Mouse (Mus musculus): ENCODE measurements around the gene Slc37a1. TPM values are rescaled to one million over a fixed set of nuclear protein-coding genes. Genes with fewer than 3 reads are reported as not detected.
A peak's percentile ranks its signal among the peaks of the same experiment; 100 is the strongest.

Gene Slc37a1
- polyA plus RNA-seq (2015; fragmentation: Nextera tagmentation; extraction: Ambion mirVana): 4.6 and 5.8 TPM in 2 replicates

DNA sequence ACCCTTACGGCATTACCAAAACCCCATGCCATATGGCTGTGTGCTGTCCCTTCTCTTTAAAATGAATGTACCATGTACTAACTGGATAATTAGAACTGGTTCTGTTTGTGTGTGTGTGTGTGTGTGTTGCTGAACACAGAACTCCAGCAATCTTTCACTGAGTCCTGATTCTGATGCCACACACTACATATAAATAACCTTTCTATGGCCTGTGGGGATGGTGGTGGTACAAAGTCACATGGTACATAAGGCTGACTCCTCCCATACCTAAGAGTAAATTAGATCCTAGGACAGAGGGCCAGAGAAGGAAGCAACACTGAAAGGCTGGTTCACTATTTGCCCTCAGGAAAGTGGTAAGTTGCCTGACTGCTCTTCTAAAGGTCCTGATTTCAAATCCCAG, at the start of gene Slc37a1:
Slc37a1 (plus strand) TSS at position 301 of the 400 bp plus-strand sequence.
- no peaks in the 10 kb centered on the region for H3K9me3 ChIP-seq (replicated peaks)
- ATAC-seq (ENCODE audit: insufficient number of reproducible peaks, low FRiP score, low TSS enrichment, low read depth): no peak
- no peaks in the 10 kb centered on the region for H3K27me3 ChIP-seq
- H3K36me3 ChIP-seq: no peaks in the 10 kb centered on the region
- no peak within 1 kb of the TSS for H3K4me3 ChIP-seq (replicated peaks)
- 91% methylated on average over 1 of the region's 1 CpGs for WGBS
- H3K9ac ChIP-seq: no peak within 1 kb of the TSS
- H3K4me1 ChIP-seq: no peaks in the 10 kb centered on the region
- no peak within 1 kb of the TSS for H3K4me2 ChIP-seq (replicated peaks)
- H3K27ac ChIP-seq (replicated peaks): no peak within 1 kb of the TSS

DNA sequence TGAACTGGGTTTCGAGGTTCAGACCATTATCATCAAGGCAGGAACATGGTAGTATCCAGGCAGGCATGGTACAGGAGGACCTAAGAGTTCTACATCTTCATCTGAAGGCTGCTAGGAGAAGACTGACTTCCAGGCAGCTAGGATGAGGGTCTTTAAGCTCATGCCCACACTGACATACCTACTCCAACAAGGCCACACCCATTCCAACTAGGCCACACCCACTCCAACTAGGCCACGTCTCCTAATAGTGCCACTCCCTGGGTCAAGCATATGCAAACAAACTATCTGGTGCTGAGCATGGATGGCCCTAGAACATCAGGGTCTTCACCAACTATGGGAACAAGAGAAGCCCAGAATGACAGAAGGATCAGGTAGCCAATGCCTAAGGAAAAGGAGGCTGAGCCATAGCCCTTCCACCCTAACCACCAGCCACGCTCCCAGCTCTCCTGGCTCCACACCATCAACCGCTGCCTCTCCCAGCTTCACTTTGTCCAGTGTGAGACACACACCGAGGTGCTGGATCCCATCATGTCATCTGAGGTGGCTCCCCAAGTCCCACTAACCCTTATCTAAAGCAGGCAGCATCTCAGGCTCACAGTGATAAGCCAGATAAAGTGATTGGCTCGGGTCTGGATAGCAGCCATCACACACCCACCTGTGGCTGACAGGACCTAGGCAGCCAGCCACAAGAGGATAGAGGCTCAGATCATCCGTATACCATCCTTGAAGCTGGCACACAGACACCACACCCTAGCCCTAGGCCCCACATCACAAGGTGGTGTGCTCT, 48.2 kb upstream of the Slc37a1 start:
- no peaks in the 10 kb centered on the region for H3K27me3 ChIP-seq
- H3K4me2 ChIP-seq (replicated peaks): no peak overlapping the region
- ATAC-seq (ENCODE audit: insufficient number of reproducible peaks, low FRiP score, low TSS enrichment, low read depth): no peak
- H3K4me1 ChIP-seq: no peaks in the 10 kb centered on the region
- H3K9ac ChIP-seq: no peak overlapping the region
- no peaks in the 10 kb centered on the region for H3K36me3 ChIP-seq
- H3K27ac ChIP-seq (replicated peaks): no peak overlapping the region
- H3K9me3 ChIP-seq (replicated peaks): no peaks in the 10 kb centered on the region
- WGBS: 87% methylated on average over 7 of the region's 7 CpGs
- no peak overlapping the region for H3K4me3 ChIP-seq (replicated peaks)

- H3K9me3 ChIP-seq (replicated peaks): no peaks in the 10 kb centered on the region
- no peaks in the 10 kb centered on the region for H3K27me3 ChIP-seq
- H3K4me3 ChIP-seq (replicated peaks): no peak overlapping the region
- no peak overlapping the region for H3K27ac ChIP-seq (replicated peaks)
- no peak for ATAC-seq (ENCODE audit: insufficient number of reproducible peaks, low FRiP score, low TSS enrichment, low read depth)
- H3K4me1 ChIP-seq: no peaks in the 10 kb centered on the region
- H3K9ac ChIP-seq: no peak overlapping the region
- 73% methylated on average over 8 of the region's 8 CpGs for WGBS
- H3K36me3 ChIP-seq: no peaks in the 10 kb centered on the region
- no peak overlapping the region for H3K4me2 ChIP-seq (replicated peaks)
Observed at GRCm38 (mm10) chr17:31241156-31241555, 45.4 kb upstream of the Slc37a1 start.

- WGBS: 0% methylated on average over 1 of the region's 1 CpGs
- Histone ChIP-seq H3K4me2 (replicated peaks) (no peak overlapping the region), H3K27me3 (no peaks in the 10 kb centered on the region), H3K36me3 (no peaks in the 10 kb centered on the region), H3K9ac (no peak overlapping the region), H3K4me3 (replicated peaks) (no peak overlapping the region), H3K27ac (replicated peaks) (no peak overlapping the region), H3K9me3 (replicated peaks) (no peaks in the 10 kb centered on the region), H3K4me1 (no peaks in the 10 kb centered on the region)
- ATAC-seq (ENCODE audit: insufficient number of reproducible peaks, low FRiP score, low TSS enrichment, low read depth): no peak
Observed at GRCm38 (mm10) chr17:31242764-31243163, 43.8 kb upstream of the Slc37a1 start.

DNA sequence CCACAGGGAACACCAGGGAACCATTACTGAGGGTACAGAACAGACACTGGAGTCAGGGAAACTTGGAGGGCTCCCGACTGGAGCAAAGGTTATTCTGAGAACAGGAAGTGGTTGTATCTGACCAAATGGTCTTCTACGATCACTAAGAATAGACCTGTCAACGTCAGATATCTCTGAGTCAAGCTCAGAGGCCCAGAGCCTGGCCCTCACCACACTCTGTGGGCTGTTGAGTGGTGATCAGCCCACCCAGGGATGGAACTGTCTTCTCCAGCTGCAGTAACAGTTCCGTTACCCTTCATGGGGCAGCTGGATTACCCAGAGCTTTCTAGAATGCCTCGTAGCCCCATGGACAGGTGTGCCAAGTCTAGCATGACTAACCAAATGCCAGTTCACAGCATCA, 41.3 kb upstream of the Slc37a1 start:
- no peak for ATAC-seq (ENCODE audit: insufficient number of reproducible peaks, low FRiP score, low TSS enrichment, low read depth)
- no peaks in the 10 kb centered on the region for H3K4me1 ChIP-seq
- H3K9me3 ChIP-seq (replicated peaks): no peaks in the 10 kb centered on the region
- no peak overlapping the region for H3K4me2 ChIP-seq (replicated peaks)
- 72% methylated on average over 5 of the region's 5 CpGs for WGBS
- H3K27me3 ChIP-seq: no peaks in the 10 kb centered on the region
- no peak overlapping the region for H3K4me3 ChIP-seq (replicated peaks)
- no peaks in the 10 kb centered on the region for H3K36me3 ChIP-seq
- H3K27ac ChIP-seq (replicated peaks): no peak overlapping the region
- H3K9ac ChIP-seq: no peak overlapping the region

DNA sequence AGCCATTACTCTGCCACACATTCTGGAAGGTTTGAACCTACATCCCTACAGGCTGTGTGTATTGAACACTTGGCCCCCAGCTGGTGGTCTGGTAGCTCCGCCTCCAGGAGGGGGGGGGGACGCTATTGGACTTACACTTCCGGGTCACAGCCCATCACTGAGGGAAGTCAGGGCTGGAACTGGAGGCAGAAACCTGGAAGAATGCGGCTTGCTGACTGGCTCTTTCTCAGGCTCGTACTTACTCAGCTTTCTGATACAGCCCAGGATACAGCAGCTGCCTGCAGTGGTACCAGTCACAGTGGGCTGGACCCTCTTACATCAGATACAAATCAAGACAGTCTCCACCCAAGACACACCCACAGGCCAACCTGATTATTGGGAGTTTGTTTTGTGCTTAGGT, 39.4 kb upstream of the Slc37a1 start:
- Histone ChIP-seq H3K9ac (no peak overlapping the region), H3K4me3 (replicated peaks) (no peak overlapping the region), H3K4me1 (no peaks in the 10 kb centered on the region), H3K27ac (replicated peaks) (no peak overlapping the region), H3K27me3 (no peaks in the 10 kb centered on the region), H3K9me3 (replicated peaks) (no peaks in the 10 kb centered on the region), H3K36me3 (no peaks in the 10 kb centered on the region), H3K4me2 (replicated peaks) (no peak overlapping the region)
- ATAC-seq (ENCODE audit: insufficient number of reproducible peaks, low FRiP score, low TSS enrichment, low read depth): no peak
- WGBS: 49% methylated on average over 5 of the region's 5 CpGs

DNA sequence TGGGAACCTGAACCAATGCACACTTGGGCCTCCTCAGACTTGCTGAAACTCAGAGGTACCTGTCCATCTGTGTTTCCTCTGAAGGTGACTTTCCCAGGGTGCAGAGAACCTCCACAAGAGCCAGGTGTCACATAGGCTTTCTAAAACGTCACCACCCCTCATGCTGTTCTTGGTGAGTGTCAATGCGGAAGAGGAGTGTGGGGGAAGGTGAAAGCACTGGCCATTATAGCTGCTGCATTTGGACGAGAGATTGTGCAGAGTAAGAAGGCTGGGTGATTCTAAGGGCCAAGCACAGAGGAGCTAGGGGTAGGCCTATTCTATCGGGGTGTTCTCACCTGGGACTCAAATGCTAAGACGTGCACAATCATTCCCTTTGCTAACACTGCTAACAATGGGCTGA, 32.6 kb upstream of the Slc37a1 start:
- no peaks in the 10 kb centered on the region for H3K9me3 ChIP-seq (replicated peaks)
- no peaks in the 10 kb centered on the region for H3K36me3 ChIP-seq
- no peak overlapping the region for H3K27ac ChIP-seq (replicated peaks)
- H3K4me2 ChIP-seq (replicated peaks): 0 out of 2 replicates have a peak overlapping the region, but pooled peaks have one; percentile 17
- 57% methylated on average over 5 of the region's 5 CpGs for WGBS
- H3K9ac ChIP-seq: no peak overlapping the region
- no peaks in the 10 kb centered on the region for H3K27me3 ChIP-seq
- ATAC-seq (ENCODE audit: insufficient number of reproducible peaks, low FRiP score, low TSS enrichment, low read depth): no peak
- no peak overlapping the region for H3K4me3 ChIP-seq (replicated peaks)
- peaks cover 4% of the 10 kb centered on the region for H3K4me1 ChIP-seq

- no peaks in the 10 kb centered on the region for H3K27me3 ChIP-seq
- H3K36me3 ChIP-seq: no peaks in the 10 kb centered on the region
- H3K9me3 ChIP-seq (replicated peaks): no peaks in the 10 kb centered on the region
- no peak overlapping the region for H3K9ac ChIP-seq
- no peak overlapping the region for H3K27ac ChIP-seq (replicated peaks)
- no peak for ATAC-seq (ENCODE audit: insufficient number of reproducible peaks, low FRiP score, low TSS enrichment, low read depth)
- H3K4me1 ChIP-seq: peaks cover 4% of the 10 kb centered on the region
- 6% methylated on average over 8 of the region's 9 CpGs for WGBS
- H3K4me3 ChIP-seq (replicated peaks): no peak overlapping the region
- peak overlapping the region; percentile 17; the same call in 1 of the 2 replicates for H3K4me2 ChIP-seq (replicated peaks)
Observed at GRCm38 (mm10) chr17:31254463-31254931, 32.1 kb upstream of the Slc37a1 start.

GRCm38 (mm10) chr17:31257149-31257548, 29.4 kb upstream of the Slc37a1 start:
- H3K27me3 ChIP-seq: no peaks in the 10 kb centered on the region
- no peak for ATAC-seq (ENCODE audit: insufficient number of reproducible peaks, low FRiP score, low TSS enrichment, low read depth)
- no peak overlapping the region for H3K4me3 ChIP-seq (replicated peaks)
- no peak overlapping the region for H3K9ac ChIP-seq
- no peak overlapping the region for H3K27ac ChIP-seq (replicated peaks)
- 64% methylated on average over 1 of the region's 1 CpGs for WGBS
- peaks cover 4% of the 10 kb centered on the region for H3K4me1 ChIP-seq
- no peaks in the 10 kb centered on the region for H3K9me3 ChIP-seq (replicated peaks)
- H3K4me2 ChIP-seq (replicated peaks): no peak overlapping the region
- no peaks in the 10 kb centered on the region for H3K36me3 ChIP-seq

DNA sequence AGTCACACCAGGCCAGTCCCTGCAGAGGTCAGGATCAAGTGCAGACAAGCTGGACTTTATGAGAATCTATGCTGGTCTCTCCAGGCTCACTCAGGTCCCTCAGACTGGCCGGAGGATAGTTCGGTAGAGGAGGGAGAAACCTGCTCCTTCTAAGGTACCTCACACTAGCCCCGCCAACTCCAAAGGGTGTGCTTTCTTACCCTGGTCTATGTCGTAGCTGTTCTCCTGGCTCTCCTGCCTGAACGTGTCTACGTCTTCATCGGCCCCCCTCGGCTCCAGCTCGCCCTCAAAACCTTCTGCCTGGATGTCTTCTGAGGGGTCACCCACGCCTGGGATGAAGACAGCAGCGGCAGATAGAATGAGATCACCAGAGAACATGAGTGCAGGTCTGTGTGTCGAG, 28.7 kb upstream of the Slc37a1 start:
- Histone ChIP-seq H3K9me3 (replicated peaks) (no peaks in the 10 kb centered on the region), H3K27ac (replicated peaks) (no peak overlapping the region), H3K4me3 (replicated peaks) (no peak overlapping the region), H3K9ac (no peak overlapping the region), H3K27me3 (no peaks in the 10 kb centered on the region), H3K4me2 (replicated peaks) (no peak overlapping the region), H3K4me1 (peaks cover 4% of the 10 kb centered on the region), H3K36me3 (no peaks in the 10 kb centered on the region)
- WGBS: 83% methylated on average over 12 of the region's 12 CpGs
- no peak for ATAC-seq (ENCODE audit: insufficient number of reproducible peaks, low FRiP score, low TSS enrichment, low read depth)

DNA sequence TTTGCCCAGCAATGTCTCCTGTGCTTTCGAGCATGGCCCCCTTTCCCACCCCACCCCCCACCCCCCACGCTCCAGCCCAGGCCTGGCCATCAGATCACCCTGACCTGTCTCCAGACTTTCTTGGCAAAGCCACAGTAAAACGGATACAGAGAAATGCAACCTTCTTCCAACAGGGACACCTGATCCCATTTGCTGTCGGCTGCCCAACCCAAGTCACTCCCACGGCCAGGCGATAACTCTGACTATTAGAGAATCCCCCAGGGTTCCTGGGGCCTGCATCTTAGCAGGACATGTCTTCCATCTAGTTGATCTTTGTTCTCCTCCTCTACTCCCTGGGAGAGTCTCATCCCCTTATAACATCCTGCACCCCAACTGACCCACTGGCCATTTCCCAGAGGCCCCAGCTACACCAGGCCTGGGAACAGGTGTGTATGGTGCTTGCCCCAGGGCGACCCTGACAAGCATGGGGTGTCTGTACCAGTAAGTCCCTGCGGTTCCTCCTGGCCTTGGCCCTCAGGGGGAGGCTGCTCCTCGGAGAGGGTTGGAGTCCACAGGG, 28.2 kb upstream of the Slc37a1 start:
- 69% methylated on average over 9 of the region's 9 CpGs for WGBS
- Histone ChIP-seq H3K4me1 (peaks cover 4% of the 10 kb centered on the region), H3K9ac (no peak overlapping the region), H3K36me3 (no peaks in the 10 kb centered on the region), H3K4me3 (replicated peaks) (no peak overlapping the region), H3K27ac (replicated peaks) (no peak overlapping the region), H3K27me3 (no peaks in the 10 kb centered on the region), H3K4me2 (replicated peaks) (no peak overlapping the region), H3K9me3 (replicated peaks) (no peaks in the 10 kb centered on the region)
- ATAC-seq (ENCODE audit: insufficient number of reproducible peaks, low FRiP score, low TSS enrichment, low read depth): no peak

GRCm38 (mm10) chr17:31259145-31259544, 27.4 kb upstream of the Slc37a1 start:
- Histone ChIP-seq H3K4me1 (peaks cover 4% of the 10 kb centered on the region), H3K36me3 (no peaks in the 10 kb centered on the region), H3K9me3 (replicated peaks) (no peaks in the 10 kb centered on the region), H3K27me3 (no peaks in the 10 kb centered on the region), H3K9ac (no peak overlapping the region), H3K27ac (replicated peaks) (no peak overlapping the region), H3K4me2 (replicated peaks) (no peak overlapping the region), H3K4me3 (replicated peaks) (no peak overlapping the region)
- ATAC-seq (ENCODE audit: insufficient number of reproducible peaks, low FRiP score, low TSS enrichment, low read depth): no peak
- WGBS: 78% methylated on average over 4 of the region's 4 CpGs
